Mouse (Mus musculus) intestine, postnatal 0 days (tissue): ENCODE measurements around the gene Polr3g. TPM values are rescaled to one million over a fixed set of nuclear protein-coding genes. Genes with fewer than 3 reads are reported as not detected.

Experiments
- ATAC-seq: fragments of 200-750 bp; cut with Nextera tagmentation; 2 replicates; pipeline ENCODE4 v1.8.0; 2017; ENCODE audit warnings: mild to moderate bottlenecking, moderate TSS enrichment, moderate library complexity
- H3K27ac ChIP-seq: fragments of 300-500 bp; sonication (generic); 2 replicates; pipeline ENCODE4 v1.5.1; 2014; ENCODE audit warnings: mild to moderate bottlenecking, low read depth, low read length, moderate library complexity
- H3K27me3 ChIP-seq: fragments of 300-500 bp; sonication (generic); replicated peaks from 2 replicates; pipeline ENCODE4 v1.6.1; 2014; ENCODE audit warnings: low read length, mixed read lengths; ENCODE audit not compliant: control insufficient read depth, insufficient read depth
- H3K36me3 ChIP-seq: fragments of 300-500 bp; sonication (generic); 2 replicates; pipeline ENCODE4 v1.6.1; 2014; ENCODE audit warnings: mild to moderate bottlenecking, moderate library complexity; ENCODE audit not compliant: control insufficient read depth, insufficient read depth
- H3K4me1 ChIP-seq: fragments of 300-500 bp; sonication (generic); replicated peaks from 2 replicates; pipeline ENCODE4 v1.6.1; 2014; ENCODE audit warnings: antibody characterized with exemption, low read length, mixed read lengths; ENCODE audit not compliant: control insufficient read depth, insufficient read depth
- H3K4me2 ChIP-seq: fragments of 300-500 bp; sonication (generic); replicated peaks from 2 replicates; pipeline ENCODE4 v1.6.1; 2014; ENCODE audit warnings: low read depth, mild to moderate bottlenecking, moderate library complexity
- H3K4me3 ChIP-seq: fragments of 300-500 bp; sonication (generic); 2 replicates; pipeline ENCODE4 v1.5.1; 2014; ENCODE audit warnings: low read depth, low read length
- H3K9ac ChIP-seq: fragments of 300-500 bp; sonication (generic); 2 replicates; pipeline ENCODE4 v1.6.1; 2014; ENCODE audit warnings: mild to moderate bottlenecking, low read depth, low read length
- H3K9me3 ChIP-seq: fragments of 300-500 bp; sonication (generic); 2 replicates; pipeline ENCODE4 v1.6.1; 2016; ENCODE audit warnings: mixed run types; ENCODE audit not compliant: control insufficient read depth
- CTCF ChIP-seq: sonication (generic); IDR thresholded peaks from 2 replicates; pipeline ENCODE4 v1.5.1; 2016; ENCODE audit warnings: low read depth, mild to moderate bottlenecking, control low read depth, antibody characterized with exemption, moderate library complexity
- WGBS: fragments of 180-500 bp; shearing (Covaris S2); extraction: QIAGEN DNeasy Blood & Tissue Kit; methylation state at CpG from one replicate; pipeline ENCODE4 v1.1.7; 2014; 5-methylcytosine and 5-hydroxymethylcytosine counted together
- polyA plus RNA-seq: library from polyadenylated mRNA; unstranded; fragments of >200 nt; fragmentation: Nextera tagmentation; extraction: Ambion mirVana; gene quantifications from 2 replicates; pipeline ENCODE4 v1.2.1, GENCODE M21; 2015

Gene Polr3g
- polyA plus RNA-seq, result 6.2 and 8.9 TPM in 2 replicates

- under 1% methylated on average over 61 of the region's 61 CpGs for WGBS
Measured at GRCm38 (mm10) chr13:81710775-81711545, at the start of gene Polr3g, which contains the start of gene Mblac2. Polr3g (minus strand) TSS chr13:81711013. Mblac2 (plus strand) TSS chr13:81711341.

GRCm38 (mm10) chr13:81760379-81760778, 49.6 kb upstream of the Polr3g start:
- no peaks in the 10 kb centered on the region for H3K36me3 ChIP-seq
- no peak overlapping the region for H3K9ac ChIP-seq
- H3K27me3 ChIP-seq, result no peaks in the 10 kb centered on the region
- ATAC-seq, result peak; percentile 63; the same call in 1 of the 2 replicates
- 29% methylated on average over 3 of the region's 3 CpGs for WGBS
- H3K9me3 ChIP-seq, result no peaks in the 10 kb centered on the region
- H3K27ac ChIP-seq, result no peak overlapping the region
- H3K4me2 ChIP-seq, result no peak overlapping the region
- no peaks in the 10 kb centered on the region for H3K4me1 ChIP-seq
- no peak overlapping the region for H3K4me3 ChIP-seq
- peak; percentile 84 for TF ChIP-seq CTCF

More at GRCm38 (mm10) chr13:81710775-81711545, at the start of gene Polr3g, which contains the start of gene Mblac2:
- Histone ChIP-seq H3K4me2 (peak within 1 kb of the TSS; percentile 99), H3K4me3 (peak within 1 kb of the TSS; percentile 77), H3K36me3 (no peaks in the 10 kb centered on the region), H3K27me3 (no peaks in the 10 kb centered on the region), H3K9me3 (no peaks in the 10 kb centered on the region), H3K9ac (peak within 1 kb of the TSS; percentile 58), H3K4me1 (0 out of 2 replicates have a peak, but pooled peaks cover 3% of the 10 kb centered on the region), H3K27ac (peak within 1 kb of the TSS; percentile 86)
- peak; percentile 37 for TF ChIP-seq CTCF
- ATAC-seq, result peak; percentile 99

- Histone ChIP-seq H3K36me3 (no peaks in the 10 kb centered on the region), H3K4me2 (no peak overlapping the region), H3K9me3 (no peaks in the 10 kb centered on the region), H3K9ac (no peak overlapping the region), H3K4me3 (no peak overlapping the region), H3K27ac (no peak overlapping the region), H3K4me1 (no peaks in the 10 kb centered on the region), H3K27me3 (no peaks in the 10 kb centered on the region)
- no peak for ATAC-seq
- no peak for TF ChIP-seq CTCF
- 81% methylated on average over 5 of the region's 5 CpGs for WGBS
Measured at GRCm38 (mm10) chr13:81757058-81757660, 46.3 kb upstream of the Polr3g start.

GRCm38 (mm10) chr13:81755324-81755723, 44.5 kb upstream of the Polr3g start:
- no peaks in the 10 kb centered on the region for H3K9me3 ChIP-seq
- no peak for ATAC-seq
- no peak for TF ChIP-seq CTCF
- H3K36me3 ChIP-seq, result no peaks in the 10 kb centered on the region
- WGBS, result 94% methylated on average over 1 of the region's 1 CpGs
- no peaks in the 10 kb centered on the region for H3K4me1 ChIP-seq
- H3K4me3 ChIP-seq, result no peak overlapping the region
- H3K27ac ChIP-seq, result no peak overlapping the region
- no peak overlapping the region for H3K9ac ChIP-seq
- H3K27me3 ChIP-seq, result no peaks in the 10 kb centered on the region
- no peak overlapping the region for H3K4me2 ChIP-seq

- no peak for ATAC-seq
- H3K27me3 ChIP-seq, result no peaks in the 10 kb centered on the region
- no peak overlapping the region for H3K9ac ChIP-seq
- TF ChIP-seq CTCF, result no peak
- H3K9me3 ChIP-seq, result no peaks in the 10 kb centered on the region
- H3K36me3 ChIP-seq, result no peaks in the 10 kb centered on the region
- H3K4me1 ChIP-seq, result no peaks in the 10 kb centered on the region
- no peak overlapping the region for H3K4me3 ChIP-seq
- no peak overlapping the region for H3K27ac ChIP-seq
- no peak overlapping the region for H3K4me2 ChIP-seq
Measured at GRCm38 (mm10) chr13:81754878-81755277, 44.1 kb upstream of the Polr3g start.

- Histone ChIP-seq H3K9me3 (no peaks in the 10 kb centered on the region), H3K4me2 (peak overlapping the region; percentile 24; the same call in 1 of the 2 replicates), H3K36me3 (no peaks in the 10 kb centered on the region), H3K9ac (no peak overlapping the region), H3K27me3 (no peaks in the 10 kb centered on the region), H3K4me1 (no peaks in the 10 kb centered on the region), H3K27ac (no peak overlapping the region), H3K4me3 (no peak overlapping the region)
- peak; percentile 83 for ATAC-seq
- WGBS, result 39% methylated on average over 2 of the region's 2 CpGs
- TF ChIP-seq CTCF, result no peak
Measured at GRCm38 (mm10) chr13:81744092-81744396, 33.2 kb upstream of the Polr3g start.
